Mouse (Mus musculus) erythroblast, embryonic 14.5 days (primary cell): Measurements from ENCODE around the gene Hcn3. TPM values are rescaled to one million over a fixed set of nuclear protein-coding genes. Genes with fewer than 3 reads are reported as not detected.

Experiments
- H3K27me3 ChIP-seq: 2 replicates; pipeline ENCODE4 v1.6.1; 2012; ENCODE audit warnings: inconsistent platforms; ENCODE audit not compliant: control insufficient read depth
- H3K36me3 ChIP-seq: 2 replicates; pipeline ENCODE4 v1.6.1; 2012; ENCODE audit warnings: mild to moderate bottlenecking, inconsistent platforms; ENCODE audit not compliant: control insufficient read depth
- H3K4me1 ChIP-seq: 2 replicates; pipeline ENCODE4 v1.6.1; 2012; ENCODE audit warnings: inconsistent platforms; ENCODE audit not compliant: control insufficient read depth
- H3K4me3 ChIP-seq: replicated peaks from 2 replicates; pipeline ENCODE3; 2012; ENCODE audit warnings: moderate library complexity, mild to moderate bottlenecking, inconsistent platforms
- H3K9me3 ChIP-seq: 2 replicates; pipeline ENCODE4 v1.6.1; 2012; ENCODE audit warnings: low read length, inconsistent platforms, mixed read lengths; ENCODE audit not compliant: control insufficient read depth
- GATA1 ChIP-seq: IDR thresholded peaks from 2 replicates; pipeline ENCODE4 v1.6.1; 2012; ENCODE audit warnings: low read length, inconsistent platforms, mixed read lengths
- TAL1 ChIP-seq: IDR thresholded peaks from 3 replicates; pipeline ENCODE4 v1.6.1; 2012; ENCODE audit warnings: low read length, inconsistent platforms, mixed read lengths
- polyA plus RNA-seq: library from polyadenylated mRNA; stranded (reverse); fragments of >175 nt; gene quantifications from 2 replicates; pipeline ENCODE4 v1.2.3, GENCODE M21; 2012

The Hcn3 gene
- polyA plus RNA-seq, 1 experiment, result 0.02 TPM

DNA sequence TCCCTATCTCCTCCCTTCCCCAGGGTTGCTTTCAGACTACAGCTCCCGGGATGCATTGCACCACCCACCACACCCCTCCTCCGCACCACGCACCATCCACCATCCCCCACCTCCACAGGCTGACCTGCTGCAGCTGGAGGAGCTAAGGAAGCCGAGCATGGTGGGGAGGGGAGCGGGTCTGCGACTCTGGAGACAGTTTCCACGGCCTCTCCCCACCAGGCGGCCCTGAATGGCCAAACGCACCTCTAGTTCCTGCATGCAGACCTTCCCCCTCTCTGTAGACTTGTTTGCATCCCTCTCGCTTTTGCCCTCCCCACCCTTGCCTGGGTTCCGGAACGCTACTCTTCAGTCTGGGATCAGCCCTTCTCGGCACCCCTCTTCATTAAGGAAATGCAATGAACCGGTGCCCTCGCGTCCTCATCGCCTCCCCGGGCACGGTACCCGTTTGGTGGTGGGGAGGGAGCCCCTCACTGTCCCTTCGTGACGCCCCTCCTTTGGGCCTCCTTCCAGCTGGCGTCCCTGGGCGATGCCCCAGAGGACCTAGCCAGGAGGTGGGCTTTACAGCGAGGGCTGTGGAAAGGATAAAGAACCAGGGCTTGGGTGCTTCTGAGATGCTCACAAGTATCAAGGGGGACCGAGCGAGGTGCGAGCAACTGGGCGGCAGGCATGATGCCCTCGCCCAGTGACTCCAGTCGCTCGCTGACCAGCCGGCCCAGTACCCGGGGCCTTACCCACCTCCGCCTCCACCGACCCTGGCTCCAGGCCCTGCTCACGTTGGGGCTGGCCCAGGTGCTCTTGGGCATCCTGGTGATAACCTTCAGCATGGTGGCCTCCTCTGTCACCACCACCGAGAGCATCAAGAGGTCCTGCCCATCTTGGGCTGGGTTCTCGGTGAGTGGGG, 23.3 kb upstream of the Hcn3 start, which contains the start of gene Fam189b:
Fam189b (plus strand) TSS at position 86 of the 901 bp plus-strand sequence.
- Histone ChIP-seq H3K36me3 (peaks cover 46% of the 10 kb centered on the region), H3K9me3 (no peaks in the 10 kb centered on the region), H3K4me1 (peaks cover 49% of the 10 kb centered on the region)

DNA sequence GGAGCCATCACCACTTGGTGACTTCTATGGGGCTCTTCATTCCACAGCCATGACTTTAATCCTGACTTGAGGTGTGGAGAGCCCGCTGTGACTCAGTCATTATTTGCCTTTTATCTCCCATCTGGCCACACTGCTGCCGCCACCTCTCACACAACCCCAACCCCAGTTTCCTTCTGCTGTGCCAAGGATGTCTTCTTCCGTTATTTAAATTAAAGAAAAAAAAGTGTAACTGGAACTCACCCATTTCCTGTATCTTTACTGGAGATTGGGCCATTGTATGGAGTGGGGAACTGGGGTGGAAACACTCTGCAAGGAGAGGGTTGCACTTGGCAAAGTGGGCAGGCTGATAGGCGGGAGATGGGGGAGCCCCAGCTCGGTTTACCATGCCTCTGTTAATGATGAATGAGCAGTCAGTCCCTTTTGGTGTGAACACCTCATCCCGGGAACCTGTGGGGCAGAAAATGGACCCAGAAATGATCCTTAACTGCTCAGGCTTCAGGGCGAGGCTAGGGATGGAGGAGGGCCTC, 22.6 kb upstream of the Hcn3 start:
- Histone ChIP-seq H3K4me1 (peaks cover 56% of the 10 kb centered on the region), H3K36me3 (peaks cover 47% of the 10 kb centered on the region)
- TF ChIP-seq GATA1 (no peak), TAL1 (no peak)

More for the DNA sequence above, 23.3 kb upstream of the Hcn3 start, which contains the start of gene Fam189b:
- Histone ChIP-seq H3K4me3 (peak within 1 kb of the TSS; percentile 65), H3K27me3 (peaks cover 2% of the 10 kb centered on the region; the same call in 1 of the 2 replicates)
- TF ChIP-seq TAL1 (no peak), GATA1 (no peak)

DNA sequence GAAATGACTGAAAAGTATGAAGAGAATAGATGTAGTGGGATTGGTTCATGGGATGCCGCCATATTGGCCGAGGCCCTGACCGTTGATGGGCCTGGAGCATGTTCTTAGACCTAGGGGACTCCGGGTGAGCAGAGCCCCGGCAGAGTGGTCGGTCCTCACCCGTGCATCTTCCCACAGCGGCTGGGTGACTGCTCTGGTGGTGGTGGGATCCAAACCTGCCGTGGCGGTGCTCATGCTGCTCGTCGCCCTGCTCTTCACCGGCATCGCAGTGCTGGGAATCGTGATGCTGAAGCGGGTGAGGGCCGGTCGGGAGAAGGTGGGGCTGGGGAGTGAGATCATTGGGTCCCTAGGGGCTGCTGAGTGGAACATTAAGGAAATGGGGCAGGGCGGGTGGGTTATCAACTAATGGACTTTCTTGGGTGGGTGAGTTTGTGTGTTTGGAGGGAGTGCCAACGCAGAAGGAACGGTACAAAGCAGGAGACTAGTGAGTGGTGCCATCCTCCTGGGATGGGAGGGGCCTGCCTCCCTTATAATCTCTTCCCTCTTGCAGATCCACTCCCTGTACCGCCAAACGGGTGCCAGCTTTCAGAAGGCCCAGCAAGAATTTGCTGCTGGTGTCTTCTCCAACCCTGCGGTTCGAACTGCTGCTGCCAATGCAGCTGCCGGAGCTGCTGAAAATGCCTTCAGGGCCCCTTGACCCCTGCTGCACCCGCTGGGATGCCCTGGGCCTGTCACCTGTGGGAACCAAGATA, 21.9 kb upstream of the Hcn3 start:
- peaks cover 57% of the 10 kb centered on the region for H3K4me1 ChIP-seq
- no peak overlapping the region for H3K4me3 ChIP-seq
- no peak for TF ChIP-seq TAL1

More for the DNA sequence above, 22.6 kb upstream of the Hcn3 start:
- H3K4me3 ChIP-seq, result peak overlapping the region; percentile 65
- H3K9me3 ChIP-seq, result no peaks in the 10 kb centered on the region
- no peaks in the 10 kb centered on the region for H3K27me3 ChIP-seq

DNA sequence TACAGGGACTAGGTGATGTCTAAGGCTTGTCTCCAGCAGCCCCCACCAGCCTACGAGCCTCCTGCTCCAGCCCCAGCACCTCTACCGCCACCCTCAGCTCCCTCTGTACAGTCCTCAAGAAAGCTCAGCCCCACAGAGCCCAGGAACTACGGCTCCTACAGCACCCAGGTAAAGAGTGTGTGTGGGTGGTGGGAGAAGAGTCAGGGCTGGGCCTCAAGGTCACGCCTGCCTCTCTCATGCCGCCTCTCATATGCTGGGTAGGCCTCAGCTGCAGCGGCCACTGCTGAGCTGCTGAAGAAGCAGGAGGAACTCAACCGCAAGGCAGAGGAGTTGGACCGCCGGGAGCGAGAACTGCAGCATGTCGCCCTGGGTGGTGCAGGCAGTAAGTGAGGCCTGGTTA, 19.1 kb upstream of the Hcn3 start:
- H3K36me3 ChIP-seq, result peaks cover 74% of the 10 kb centered on the region

More for the DNA sequence above, 21.9 kb upstream of the Hcn3 start:
- H3K9me3 ChIP-seq, result no peaks in the 10 kb centered on the region
- no peaks in the 10 kb centered on the region for H3K27me3 ChIP-seq
- peaks cover 47% of the 10 kb centered on the region for H3K36me3 ChIP-seq

DNA sequence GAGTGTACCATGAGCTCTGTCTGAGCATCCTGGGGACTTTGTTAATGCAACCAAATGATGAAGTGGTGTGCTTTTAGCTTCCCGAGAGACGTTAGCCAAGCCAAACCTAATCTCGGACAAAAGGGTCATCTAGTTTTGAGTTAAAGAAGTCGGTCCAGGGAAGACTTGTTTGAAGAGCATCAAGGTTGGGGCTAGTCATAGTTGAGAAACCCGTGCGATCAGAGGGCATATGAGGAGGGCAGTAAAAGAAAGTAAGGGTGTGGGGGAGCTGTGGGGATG, 18.1 kb upstream of the Hcn3 start:
- TF ChIP-seq GATA1, result no peak
- no peak for TF ChIP-seq TAL1
- Histone ChIP-seq H3K36me3 (peaks cover 85% of the 10 kb centered on the region), H3K27me3 (no peaks in the 10 kb centered on the region), H3K9me3 (no peaks in the 10 kb centered on the region), H3K4me3 (peak overlapping the region; percentile 69), H3K4me1 (peaks cover 50% of the 10 kb centered on the region)

More for the DNA sequence above, 19.1 kb upstream of the Hcn3 start:
- Histone ChIP-seq H3K4me3 (peak overlapping the region; percentile 69), H3K4me1 (peaks cover 60% of the 10 kb centered on the region), H3K9me3 (no peaks in the 10 kb centered on the region), H3K27me3 (no peaks in the 10 kb centered on the region)
- no peak for TF ChIP-seq GATA1
- TF ChIP-seq TAL1, result no peak

DNA sequence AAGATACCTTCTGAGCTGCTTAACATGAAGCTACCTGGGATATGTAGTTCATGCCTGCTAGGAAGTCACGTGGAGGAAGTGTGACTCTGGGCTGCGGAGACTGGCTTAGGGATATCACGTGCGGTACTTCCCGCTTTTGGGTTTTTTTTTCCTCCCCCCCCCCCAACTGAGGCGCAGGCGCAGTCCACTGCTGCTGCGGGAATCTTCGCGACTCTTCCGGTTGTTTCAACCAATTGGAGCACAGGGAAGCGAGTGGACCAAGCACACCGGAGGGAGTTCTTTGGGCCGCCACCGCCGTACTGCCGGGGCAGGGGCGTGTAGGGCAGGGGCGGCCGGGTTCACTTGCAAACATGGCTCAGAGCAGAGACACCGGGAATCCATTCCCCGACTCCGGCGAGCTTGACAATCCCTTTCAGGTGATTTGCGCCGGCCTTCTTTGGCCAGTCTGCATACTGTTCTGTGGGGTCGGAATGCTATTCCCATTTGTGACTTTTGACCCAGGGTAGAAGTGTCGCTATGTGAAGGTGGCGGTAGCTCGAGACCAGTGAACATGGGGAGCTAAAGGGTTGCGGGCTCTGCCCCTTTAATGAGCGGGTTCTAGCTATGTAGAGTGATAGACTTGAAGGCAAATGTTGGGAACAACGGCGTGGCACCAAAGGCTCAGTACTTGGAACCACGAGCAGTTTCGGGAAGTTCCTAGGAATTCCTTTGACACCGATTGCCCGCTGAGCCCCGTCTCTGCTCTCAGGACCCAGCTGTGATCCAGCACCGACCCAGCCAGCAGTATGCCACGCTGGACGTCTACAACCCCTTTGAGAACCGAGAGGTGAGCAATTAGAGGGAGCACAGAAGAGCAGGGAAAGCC, 17.5 kb upstream of the Hcn3 start, which contains the start of gene Scamp3:
Scamp3 (plus strand) TSS at position 232 of the 865 bp plus-strand sequence.
- peak within 1 kb of the TSS; percentile 69 for H3K4me3 ChIP-seq
- peaks cover 86% of the 10 kb centered on the region for H3K36me3 ChIP-seq
- no peak for TF ChIP-seq TAL1
- no peak for TF ChIP-seq GATA1
- H3K4me1 ChIP-seq, result peaks cover 44% of the 10 kb centered on the region
- H3K9me3 ChIP-seq, result no peaks in the 10 kb centered on the region
- H3K27me3 ChIP-seq, result no peaks in the 10 kb centered on the region

DNA sequence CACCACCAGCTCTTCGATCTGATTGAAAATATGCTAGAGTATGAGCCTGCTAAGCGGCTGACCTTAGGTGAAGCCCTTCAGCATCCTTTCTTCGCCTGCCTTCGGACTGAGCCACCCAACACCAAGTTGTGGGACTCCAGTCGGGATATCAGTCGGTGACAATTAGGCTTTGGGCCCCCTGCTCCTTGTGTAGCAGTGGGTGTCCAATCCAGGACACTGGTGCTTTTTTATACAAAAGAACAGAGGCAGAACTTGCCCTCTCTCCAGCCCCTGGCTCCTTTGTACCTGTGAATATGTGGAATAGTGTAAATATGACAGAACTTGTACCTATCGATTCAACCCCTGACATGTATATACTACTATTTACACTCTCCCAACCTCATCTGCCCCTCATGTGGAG, 16.4 kb upstream of the Hcn3 start:
- TF ChIP-seq TAL1 (no peak), GATA1 (no peak)
- peak overlapping the region; percentile 69 for H3K4me3 ChIP-seq
- no peaks in the 10 kb centered on the region for H3K9me3 ChIP-seq
- H3K4me1 ChIP-seq, result peaks cover 35% of the 10 kb centered on the region
- no peaks in the 10 kb centered on the region for H3K27me3 ChIP-seq
- H3K36me3 ChIP-seq, result peaks cover 85% of the 10 kb centered on the region

DNA sequence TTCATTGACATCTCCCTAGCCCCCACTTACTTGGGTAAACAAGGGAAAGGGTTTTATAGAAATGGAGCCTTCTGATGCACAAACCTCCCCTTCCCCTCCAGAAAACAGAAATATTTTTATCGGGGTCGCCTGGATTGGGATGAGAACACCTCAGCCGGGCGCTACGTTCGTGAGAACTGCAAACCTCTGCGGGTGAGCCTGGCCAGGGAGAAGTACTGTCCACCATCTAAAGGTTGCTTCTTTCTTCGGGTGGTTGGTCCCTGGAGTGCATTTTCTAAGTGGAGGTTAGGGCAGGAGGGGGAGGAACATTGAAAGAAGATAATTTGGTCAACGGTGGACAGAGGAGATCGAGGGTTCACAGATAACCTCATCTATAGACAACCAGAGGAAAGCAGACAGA, 15.5 kb upstream of the Hcn3 start:
- H3K36me3 ChIP-seq, result peaks cover 85% of the 10 kb centered on the region
- H3K27me3 ChIP-seq, result no peaks in the 10 kb centered on the region
- H3K4me1 ChIP-seq, result peaks cover 34% of the 10 kb centered on the region
- TF ChIP-seq GATA1, result no peak
- TF ChIP-seq TAL1, result no peak
- no peaks in the 10 kb centered on the region for H3K9me3 ChIP-seq
- H3K4me3 ChIP-seq, result no peak overlapping the region
